Mouse (Mus musculus) liver, postnatal 0 days (tissue): ENCODE measurements around the gene Zdhhc18.

Experiments
- CTCF ChIP-seq: sonication (generic); IDR thresholded peaks from 2 replicates; pipeline ENCODE4 v1.5.1; 2016; ENCODE audit warnings: antibody characterized with exemption, low read depth
- EP300 ChIP-seq: IDR thresholded peaks from 2 replicates; pipeline ENCODE4 v1.6.1; 2016; ENCODE audit warnings: antibody characterized with exemption, low read depth, mild to moderate bottlenecking

DNA sequence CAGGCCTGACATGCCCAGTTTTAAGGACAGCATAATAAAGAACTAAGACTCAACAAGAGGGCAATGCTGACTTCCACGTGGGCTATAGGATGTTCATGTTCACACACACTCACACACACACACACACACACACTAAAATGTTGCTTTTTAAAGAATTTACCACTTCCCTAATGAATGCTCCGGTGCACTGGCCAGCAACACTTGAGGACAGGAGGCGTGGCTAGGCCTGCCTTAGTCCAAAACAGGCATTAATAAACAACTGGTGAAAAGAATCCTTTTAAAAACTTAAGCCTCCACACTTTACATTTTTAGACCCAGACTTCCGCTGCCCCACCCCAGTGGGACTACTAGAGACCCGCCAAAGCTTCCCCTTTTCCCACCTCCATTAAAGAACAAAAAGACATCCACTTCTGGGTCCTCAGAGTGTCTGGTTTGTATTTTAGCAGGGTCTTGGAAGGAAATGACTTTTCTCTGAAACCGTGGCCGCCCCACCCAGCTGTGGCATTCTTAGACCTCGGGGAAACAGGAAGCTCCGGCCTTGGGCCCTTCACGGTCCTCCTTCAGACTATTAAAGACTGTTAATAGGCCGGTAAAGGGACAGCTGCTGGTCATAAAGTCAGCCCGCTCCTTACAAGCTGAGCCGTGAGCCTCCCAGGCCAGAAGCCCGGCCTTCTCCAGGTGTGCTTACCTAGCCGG, 9.7 kb upstream of the Zdhhc18 start:
- no peak for TF ChIP-seq CTCF
- TF ChIP-seq EP300 = no peak
